Mouse (Mus musculus) heart, postnatal 10 days (tissue): ENCODE measurements around the gene Gm3573. TPM values are rescaled to one million over a fixed set of nuclear protein-coding genes. Genes with fewer than 3 reads are reported as not detected.
"Not testable (repeated sequence)": the region's sequence is repeated elsewhere in the genome, so short reads cannot be mapped to it uniquely, and the experiment has no call there.

Experiments
- DNase-seq, 2 experiments: peaks; one replicate each; pipeline ENCODE4 v3.0.0; 2021
- intact Hi-C: fragments of 180-260 bp; cut with DNase I; formaldehyde crosslinking; loops from one replicate; pipeline ENCODE4 v1.15.1; 2025
- total RNA-seq, 2 experiments: library from RNA; stranded (reverse); gene quantifications; 2 replicates each; pipeline ENCODE4 v1.2.3; 2021

Gm3573 gene
- not detected for total RNA-seq

- DNase-seq, intact Hi-C loops: not testable (repeated sequence)
Observed at GRCm38 (mm10) chr14:42190691-42191090, at the start of gene Gm3573. Gm3573 (minus strand) TSS chr14:42190791.

GRCm38 (mm10) chr14:42216766-42217537, 26.4 kb upstream of the Gm3573 start:
- DNase-seq, intact Hi-C loops: not testable (repeated sequence)

GRCm38 (mm10) chr14:42183936-42184335, 6.7 kb downstream of the Gm3573 start:
- intact Hi-C loops, DNase-seq: not testable (repeated sequence)

GRCm38 (mm10) chr14:42162522-42162921, 28.1 kb downstream of the Gm3573 start, which contains the start of gene Gm17027:
Gm17027 (minus strand) TSS chr14:42162622.
- DNase-seq, intact Hi-C loops: not testable (repeated sequence)

Other genes starting within 250 kb of the Gm3573 start
- gene 1700024B05Rik, start 246.8 kb downstream of the Gm3573 start, total RNA-seq: not detected
- not detected for gene Gm6401, start 222.9 kb downstream of the Gm3573 start, total RNA-seq
- gene Gm3543, start 207.5 kb downstream of the Gm3573 start, total RNA-seq: not detected
- gene Gm7951, start 73.4 kb downstream of the Gm3573 start, total RNA-seq: not detected
- gene Gm17027, start 28.2 kb downstream of the Gm3573 start, total RNA-seq: not detected
- gene Gm17026, start 69.3 kb upstream of the Gm3573 start, total RNA-seq: not detected
- gene Gm9611, start 106.6 kb upstream of the Gm3573 start, total RNA-seq: not detected
- gene Gm7995, start 119.4 kb upstream of the Gm3573 start, total RNA-seq: not detected
- not detected for gene Gm8005, start 248.9 kb upstream of the Gm3573 start, total RNA-seq